Mouse (Mus musculus) embryonic fibroblast, embryonic 13.5 days (primary cell): Measurements from ENCODE around the gene Mybpc2.

ENCODE experiments used
- CTCF ChIP-seq: IDR thresholded peaks from 2 replicates; pipeline ENCODE4 v1.5.1; 2011; ENCODE audit warnings: mild to moderate bottlenecking, control low read depth, low read length, moderate library complexity, borderline replicate concordance; ENCODE audit not compliant: insufficient read depth
- POLR2A ChIP-seq: IDR thresholded peaks from 2 replicates; pipeline ENCODE4 v1.6.1; 2011; ENCODE audit warnings: low read depth, mild to moderate bottlenecking, control low read depth, low read length, moderate library complexity

GRCm38 (mm10) chr7:44552141-44552908, 27.9 kb upstream of the Mybpc2 start:
- TF ChIP-seq POLR2A (no peak), CTCF (no peak)
